Mouse (Mus musculus) embryonic facial prominence, embryonic 12.5 days (tissue): ENCODE measurements at regions not wholly inside any gene's neighbourhood (a gene's known extent, or its start where the extent isn't known, plus 50 kb on each side); places are given as distances from the start of the nearest gene placed in this dataset.

ENCODE experiments used
- ATAC-seq: fragments of 200-750 bp; cut with Nextera tagmentation; 2 replicates; pipeline ENCODE4 v1.8.0; 2017; ENCODE audit not compliant: insufficient number of reproducible peaks, insufficient read depth, low FRiP score, low TSS enrichment
- H3K27ac ChIP-seq: fragments of 300-500 bp; sonication (generic); 2 replicates; pipeline ENCODE4 v1.5.1; 2016; ENCODE audit warnings: mild to moderate bottlenecking
- H3K27me3 ChIP-seq: fragments of 300-500 bp; sonication (generic); 2 replicates; pipeline ENCODE4 v1.6.1; 2016; ENCODE audit warnings: mild to moderate bottlenecking, moderate library complexity
- H3K36me3 ChIP-seq: fragments of 300-500 bp; sonication (generic); 2 replicates; pipeline ENCODE4 v1.6.1; 2016; ENCODE audit warnings: mild to moderate bottlenecking
- H3K4me1 ChIP-seq: fragments of 300-500 bp; sonication (generic); 2 replicates; pipeline ENCODE4 v1.6.1; 2016
- H3K4me2 ChIP-seq: fragments of 300-500 bp; sonication (generic); replicated peaks from 2 replicates; pipeline ENCODE4 v1.6.1; 2016; ENCODE audit warnings: mild to moderate bottlenecking, moderate library complexity
- H3K4me3 ChIP-seq: fragments of 300-500 bp; sonication (generic); 2 replicates; pipeline ENCODE4 v1.5.1; 2016; ENCODE audit warnings: mild to moderate bottlenecking
- H3K9ac ChIP-seq: fragments of 300-500 bp; sonication (generic); 2 replicates; pipeline ENCODE4 v1.6.1; 2016; ENCODE audit warnings: mild to moderate bottlenecking, moderate library complexity
- H3K9me3 ChIP-seq: fragments of 300-500 bp; sonication (generic); 2 replicates; pipeline ENCODE4 v1.6.1; 2016; ENCODE audit warnings: mild to moderate bottlenecking, moderate library complexity
- WGBS: fragments of 180-500 bp; shearing (Covaris S2); methylation state at CpG from one replicate; pipeline ENCODE4 v1.1.7; 2016; 5-methylcytosine and 5-hydroxymethylcytosine counted together

GRCm38 (mm10) chr12:12841385-12842238 is 100.1 kb downstream of the Mycn start:
- peak overlapping the region; percentile 76 for H3K27ac ChIP-seq
- 0 out of 2 replicates have a peak, but pooled peaks have one; percentile 18 for ATAC-seq
- WGBS, result 73% methylated on average over 5 of the region's 5 CpGs

GRCm38 (mm10) chr12:12840661-12841384 is 100.9 kb downstream of the Mycn start:
- Histone ChIP-seq H3K36me3 (no peaks in the 10 kb centered on the region), H3K9ac (0 out of 2 replicates have a peak overlapping the region, but pooled peaks have one; percentile 7), H3K4me3 (peak overlapping the region; percentile 18)

More at GRCm38 (mm10) chr12:12841385-12842238, 100.1 kb downstream of the Mycn start:
- Histone ChIP-seq H3K9ac (0 out of 2 replicates have a peak overlapping the region, but pooled peaks have one; percentile 7), H3K27me3 (no peaks in the 10 kb centered on the region), H3K36me3 (no peaks in the 10 kb centered on the region), H3K4me3 (no peak overlapping the region), H3K4me1 (peaks cover 27% of the 10 kb centered on the region), H3K9me3 (no peaks in the 10 kb centered on the region), H3K4me2 (peak overlapping the region; percentile 47)

DNA sequence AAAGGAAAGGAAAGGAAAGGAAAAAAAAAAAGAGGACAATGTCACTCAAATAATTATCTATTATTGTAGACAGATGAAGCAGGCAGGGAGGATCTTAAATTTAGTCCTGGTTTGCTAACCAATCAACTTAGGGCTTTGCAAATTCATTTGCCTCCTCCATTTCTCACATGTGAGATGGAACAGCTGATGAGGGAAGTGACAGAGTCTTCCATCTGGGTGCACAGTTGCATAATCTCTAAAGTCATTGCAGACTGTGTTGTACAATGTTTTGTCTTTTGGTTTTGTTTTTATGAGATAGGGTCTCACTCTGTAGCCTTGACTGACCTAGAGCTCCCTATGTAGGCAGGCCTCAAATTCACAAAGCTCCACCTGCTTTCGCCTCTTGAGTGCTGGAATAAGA is 103.9 kb downstream of the Mycn start:
- no peak overlapping the region for H3K9ac ChIP-seq
- H3K9me3 ChIP-seq, result no peaks in the 10 kb centered on the region
- no peak overlapping the region for H3K4me3 ChIP-seq
- H3K27ac ChIP-seq, result no peak overlapping the region
- WGBS, result 76% methylated on average over 1 of the region's 1 CpGs
- no peak for ATAC-seq
- H3K27me3 ChIP-seq, result no peaks in the 10 kb centered on the region
- H3K4me1 ChIP-seq, result peaks cover 25% of the 10 kb centered on the region
- no peaks in the 10 kb centered on the region for H3K36me3 ChIP-seq
- no peak overlapping the region for H3K4me2 ChIP-seq

More at GRCm38 (mm10) chr12:12840661-12841384, 100.9 kb downstream of the Mycn start:
- ATAC-seq, result peak; percentile 61; the same call in 1 of the 2 replicates
- Histone ChIP-seq H3K9me3 (no peaks in the 10 kb centered on the region), H3K27me3 (no peaks in the 10 kb centered on the region), H3K4me1 (peaks cover 27% of the 10 kb centered on the region), H3K4me2 (peak overlapping the region; percentile 47), H3K27ac (peak overlapping the region; percentile 76)
- 16% methylated on average over 17 of the region's 17 CpGs for WGBS

DNA sequence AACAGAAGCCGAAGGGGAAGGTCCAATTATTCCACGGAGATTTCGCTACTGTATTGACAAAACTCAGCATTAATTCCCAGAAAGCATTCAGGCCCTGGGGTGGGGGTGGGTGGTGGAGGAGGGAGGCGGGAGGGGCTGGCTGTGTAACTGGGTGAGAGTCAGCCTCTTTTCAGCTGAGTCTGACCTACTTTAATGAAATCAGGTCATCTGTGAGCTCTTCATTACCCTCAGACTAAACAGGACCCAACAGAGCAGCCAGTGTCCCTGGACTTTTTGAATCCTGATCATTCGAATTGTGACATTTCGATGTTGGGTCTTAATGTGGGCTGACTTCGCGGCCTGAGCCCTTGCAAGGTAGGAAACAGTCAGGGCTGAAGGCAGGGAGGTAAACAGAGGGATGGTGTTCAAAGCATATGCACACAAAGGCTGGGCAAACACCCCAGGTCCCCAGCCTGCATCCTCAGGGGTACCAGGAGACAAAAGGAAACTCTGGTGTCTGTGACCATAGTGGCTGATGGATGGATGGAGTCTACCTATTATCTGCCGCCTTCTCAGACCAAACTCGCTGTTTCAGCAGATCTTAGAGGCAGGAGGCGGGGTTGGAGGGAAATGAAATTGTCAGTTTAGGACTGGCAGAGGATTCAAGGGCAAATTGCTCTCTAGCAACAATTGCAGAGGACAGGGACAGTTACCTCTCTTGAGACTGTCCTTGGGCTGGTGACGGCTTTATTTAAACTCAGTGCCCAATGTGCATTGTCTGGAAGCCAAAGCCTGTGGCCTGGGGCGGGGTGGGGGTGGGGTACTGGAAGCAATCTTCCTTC is 113.7 kb downstream of the Mycn start:
- Histone ChIP-seq H3K4me1 (0 out of 2 replicates have a peak, but pooled peaks cover 9% of the 10 kb centered on the region), H3K27ac (no peak overlapping the region), H3K4me3 (no peak overlapping the region), H3K9me3 (no peaks in the 10 kb centered on the region), H3K9ac (no peak overlapping the region), H3K27me3 (no peaks in the 10 kb centered on the region), H3K36me3 (no peaks in the 10 kb centered on the region), H3K4me2 (no peak overlapping the region)
- 54% methylated on average over 13 of the region's 13 CpGs for WGBS
- ATAC-seq, result no peak

DNA sequence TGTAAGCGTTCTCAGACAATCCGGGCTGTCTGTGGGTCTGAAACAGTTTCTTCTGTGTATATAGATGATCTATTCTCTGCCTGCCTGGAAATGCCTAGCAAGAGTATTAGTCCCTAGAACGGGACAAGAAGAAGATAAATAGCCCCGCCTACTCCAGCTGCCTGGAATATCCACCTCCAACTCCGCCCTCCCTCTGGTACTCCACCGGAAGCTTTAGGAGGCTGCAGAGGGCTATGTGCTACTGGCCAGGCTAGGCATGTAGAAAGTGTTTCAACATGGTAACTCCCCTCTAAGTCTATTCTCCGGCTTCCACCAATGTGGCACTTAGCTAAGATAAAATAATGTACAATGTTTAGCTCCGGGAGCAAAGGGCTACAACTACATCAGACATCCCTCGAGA is 114.3 kb downstream of the Mycn start:
- Histone ChIP-seq H3K4me3 (no peak overlapping the region), H3K27me3 (no peaks in the 10 kb centered on the region), H3K9ac (no peak overlapping the region), H3K4me2 (no peak overlapping the region), H3K4me1 (0 out of 2 replicates have a peak, but pooled peaks cover 9% of the 10 kb centered on the region), H3K27ac (no peak overlapping the region), H3K9me3 (no peaks in the 10 kb centered on the region), H3K36me3 (no peaks in the 10 kb centered on the region)
- 61% methylated on average over 9 of the region's 9 CpGs for whole genome bisulfite sequencing
- no peak for ATAC-seq

DNA sequence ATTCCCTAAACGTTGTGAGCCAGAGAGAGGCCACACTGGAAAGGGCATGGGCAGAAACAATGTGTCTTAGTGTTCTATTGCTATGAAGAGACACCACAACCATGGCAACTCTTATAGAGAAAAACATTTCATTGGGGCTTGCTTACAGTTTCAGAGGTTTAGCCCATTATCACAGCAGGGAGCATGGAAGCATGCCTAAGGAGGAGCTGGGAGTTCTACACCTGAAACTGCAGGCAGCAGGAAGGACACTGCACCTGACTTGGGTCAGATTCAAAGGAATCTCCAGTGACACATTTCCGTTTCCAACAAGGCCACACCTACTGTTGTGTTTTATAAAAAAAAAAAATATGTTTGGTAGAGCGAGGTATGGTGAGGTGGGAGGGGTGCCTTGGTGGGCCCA is 115.3 kb downstream of the Mycn start:
- Histone ChIP-seq H3K4me1 (0 out of 2 replicates have a peak, but pooled peaks cover 9% of the 10 kb centered on the region), H3K4me2 (no peak overlapping the region), H3K4me3 (no peak overlapping the region), H3K36me3 (no peaks in the 10 kb centered on the region), H3K27me3 (no peaks in the 10 kb centered on the region), H3K9ac (no peak overlapping the region), H3K27ac (no peak overlapping the region), H3K9me3 (no peaks in the 10 kb centered on the region)
- WGBS, result 61% methylated on average over 3 of the region's 3 CpGs
- ATAC-seq, result no peak

- ATAC-seq, result no peak
- Histone ChIP-seq H3K36me3 (no peaks in the 10 kb centered on the region), H3K4me2 (no peak overlapping the region), H3K9me3 (no peaks in the 10 kb centered on the region), H3K27ac (no peak overlapping the region), H3K9ac (no peak overlapping the region), H3K27me3 (no peaks in the 10 kb centered on the region), H3K4me1 (0 out of 2 replicates have a peak, but pooled peaks cover 9% of the 10 kb centered on the region), H3K4me3 (no peak overlapping the region)
- 91% methylated on average over 5 of the region's 5 CpGs for WGBS
Measured at GRCm38 (mm10) chr12:12825842-12826241, 115.9 kb downstream of the Mycn start.

DNA sequence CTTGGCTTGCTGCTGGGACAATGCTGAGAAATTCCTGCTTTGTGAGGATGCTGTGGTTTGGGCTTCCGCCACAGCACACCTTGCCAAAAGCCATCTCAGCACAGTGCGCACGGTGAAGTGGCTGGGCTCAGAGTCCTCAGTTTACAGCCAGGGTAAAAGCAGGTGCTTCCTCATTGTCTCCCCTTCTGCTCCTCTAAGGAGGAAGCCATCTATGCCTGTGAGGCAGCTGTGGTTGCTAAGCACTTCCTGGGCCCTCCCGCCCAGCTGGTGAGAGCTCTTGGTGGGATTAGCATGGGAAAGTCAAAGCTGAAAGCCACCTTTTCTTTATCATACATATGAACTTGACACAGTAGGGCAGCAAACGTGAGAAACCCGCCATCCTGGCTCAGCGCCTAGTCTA is 120.2 kb downstream of the Mycn start:
- Histone ChIP-seq H3K27ac (no peak overlapping the region), H3K9ac (no peak overlapping the region), H3K4me3 (no peak overlapping the region), H3K27me3 (no peaks in the 10 kb centered on the region), H3K9me3 (no peaks in the 10 kb centered on the region), H3K4me2 (no peak overlapping the region), H3K4me1 (no peaks in the 10 kb centered on the region), H3K36me3 (no peaks in the 10 kb centered on the region)
- 75% methylated on average over 7 of the region's 7 CpGs for WGBS
- ATAC-seq, result no peak

GRCm38 (mm10) chr12:12820668-12821351 is 120.9 kb downstream of the Mycn start:
- peak; percentile 72; the same call in 1 of the 2 replicates for ATAC-seq
- Histone ChIP-seq H3K36me3 (no peaks in the 10 kb centered on the region), H3K4me2 (no peak overlapping the region), H3K9ac (no peak overlapping the region), H3K4me3 (no peak overlapping the region), H3K27me3 (no peaks in the 10 kb centered on the region), H3K4me1 (no peaks in the 10 kb centered on the region), H3K9me3 (no peaks in the 10 kb centered on the region), H3K27ac (no peak overlapping the region)
- WGBS, result 87% methylated on average over 2 of the region's 2 CpGs

DNA sequence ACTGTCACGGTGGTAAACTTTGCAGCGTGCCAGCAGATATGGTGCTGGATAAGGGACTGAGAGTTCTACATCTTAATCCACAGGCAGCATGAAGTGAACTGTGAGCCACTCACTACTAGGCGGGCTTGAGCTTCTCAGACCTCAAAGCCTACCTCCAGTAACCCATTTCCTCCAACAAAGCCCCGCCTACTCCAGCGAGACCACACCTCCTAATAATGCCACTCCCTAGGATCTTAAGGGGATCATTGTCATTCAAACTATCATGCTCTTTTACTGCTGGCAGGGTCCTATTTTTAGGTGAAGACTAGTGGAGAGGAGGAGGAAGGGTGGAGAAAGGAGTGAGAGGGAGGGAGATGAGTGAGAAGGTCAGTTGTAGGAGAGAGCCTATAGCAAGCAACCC is 122.0 kb downstream of the Mycn start:
- Histone ChIP-seq H3K9me3 (no peaks in the 10 kb centered on the region), H3K27ac (no peak overlapping the region)
- WGBS, result 76% methylated on average over 5 of the region's 5 CpGs

DNA sequence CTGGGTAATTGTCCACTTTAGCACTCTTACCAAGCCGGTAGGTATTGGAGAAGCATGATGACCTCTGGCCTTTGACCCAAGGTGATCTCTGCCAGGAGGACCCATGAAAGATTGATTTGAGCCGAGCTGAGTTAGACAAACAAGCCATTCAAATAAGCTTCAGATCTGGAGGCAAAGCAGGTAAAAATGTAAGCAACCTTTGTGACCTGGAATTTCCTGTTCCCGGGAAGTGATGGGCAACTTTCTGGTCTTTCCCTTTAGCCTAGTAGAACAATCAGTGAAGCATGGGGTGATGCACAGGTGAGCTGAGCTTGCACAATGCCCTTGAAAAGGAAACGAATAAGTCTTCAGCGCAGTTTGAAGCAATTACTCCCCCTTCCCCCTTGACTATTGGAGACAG is 127.0 kb downstream of the Mycn start:
- Histone ChIP-seq H3K36me3 (no peaks in the 10 kb centered on the region), H3K9me3 (no peaks in the 10 kb centered on the region), H3K9ac (no peak overlapping the region), H3K4me1 (peaks cover 20% of the 10 kb centered on the region), H3K27ac (no peak overlapping the region), H3K4me2 (no peak overlapping the region), H3K27me3 (no peaks in the 10 kb centered on the region), H3K4me3 (no peak overlapping the region)
- 25% methylated on average over 5 of the region's 5 CpGs for WGBS
- no peak for ATAC-seq

More for the DNA sequence above, 122.0 kb downstream of the Mycn start:
- H3K4me2 ChIP-seq, result no peak overlapping the region
- H3K9ac ChIP-seq, result no peak overlapping the region
- no peaks in the 10 kb centered on the region for H3K4me1 ChIP-seq
- no peaks in the 10 kb centered on the region for H3K27me3 ChIP-seq
- no peak overlapping the region for H3K4me3 ChIP-seq
- no peak for ATAC-seq
- H3K36me3 ChIP-seq, result no peaks in the 10 kb centered on the region
